Mouse (Mus musculus) megakaryocyte, embryonic 14.5 days (primary cell): ENCODE data around the gene Vmn1r55. TPM values are rescaled to one million over a fixed set of nuclear protein-coding genes. Genes with fewer than 3 reads are reported as not detected.
A peak's percentile ranks its signal among the peaks of the same experiment; 100 is the strongest.
"Not testable (repeated sequence)": the region's sequence is repeated elsewhere in the genome, so short reads cannot be mapped to it uniquely, and the experiment has no call there.

Source experiments
- H3K27me3 ChIP-seq: replicated peaks from 2 replicates; pipeline ENCODE3; 2012; ENCODE audit warnings: inconsistent platforms
- H3K36me3 ChIP-seq: replicated peaks from 2 replicates; pipeline ENCODE3; 2012; ENCODE audit warnings: low read length, inconsistent platforms, mixed read lengths
- H3K4me1 ChIP-seq: 2 replicates; pipeline ENCODE4 v1.6.1; 2012; ENCODE audit warnings: inconsistent platforms
- H3K4me3 ChIP-seq: replicated peaks from 2 replicates; pipeline ENCODE3; 2012; ENCODE audit warnings: moderate library complexity, mild to moderate bottlenecking, inconsistent platforms
- H3K9me3 ChIP-seq: 2 replicates; pipeline ENCODE4 v1.6.1; 2012; ENCODE audit warnings: inconsistent platforms
- FLI1 ChIP-seq: IDR thresholded peaks from 2 replicates; pipeline ENCODE4 v1.6.1; 2012; ENCODE audit warnings: low read length, inconsistent platforms, mixed read lengths
- GATA1 ChIP-seq: IDR thresholded peaks from 3 replicates; pipeline ENCODE4 v1.6.1; 2012; ENCODE audit warnings: mixed read lengths, low read length, inconsistent platforms, borderline replicate concordance
- polyA plus RNA-seq: library from polyadenylated mRNA; stranded (reverse); fragments of >175 nt; gene quantifications from 2 replicates; pipeline ENCODE4 v1.2.3, GENCODE M21; 2012; ENCODE audit warnings: low replicate concordance; ENCODE audit not compliant: insufficient read depth

Vmn1r55 gene
- polyA plus RNA-seq, 1 experiment, result not detected

GRCm38 (mm10) chr7:5081939-5082338 lies 67.5 kb downstream of the Vmn1r55 start:
- Histone ChIP-seq H3K36me3 (peaks cover 71% of the 10 kb centered on the region), H3K4me1 (peaks cover 64% of the 10 kb centered on the region), H3K9me3 (no peaks in the 10 kb centered on the region), H3K27me3 (no peaks in the 10 kb centered on the region), H3K4me3 (peak overlapping the region; percentile 98)
- no peak for TF ChIP-seq GATA1
- TF ChIP-seq FLI1, result no peak

DNA sequence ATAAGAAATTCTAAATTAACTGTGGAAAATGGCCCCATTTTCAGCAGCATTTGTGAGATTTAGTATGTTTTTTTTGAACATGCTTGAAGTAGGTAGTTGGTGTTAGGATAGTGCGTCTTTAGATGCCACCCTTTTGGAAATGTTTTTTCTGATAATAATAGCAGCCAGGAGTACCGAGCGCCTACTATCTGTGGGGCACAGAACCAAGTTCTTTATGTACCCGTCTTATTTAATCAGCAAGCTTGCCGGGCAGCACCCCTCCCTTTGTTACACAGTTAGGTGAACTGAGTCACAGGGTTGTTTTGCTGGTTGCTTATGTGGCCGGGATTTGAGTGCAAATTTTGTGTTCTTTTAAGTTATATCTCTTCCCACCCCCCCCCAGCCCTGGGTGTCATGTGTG lies 68.2 kb downstream of the Vmn1r55 start:
- H3K27me3 ChIP-seq, result no peaks in the 10 kb centered on the region
- H3K9me3 ChIP-seq, result no peaks in the 10 kb centered on the region
- H3K4me3 ChIP-seq, result peak overlapping the region; percentile 98
- peaks cover 71% of the 10 kb centered on the region for H3K36me3 ChIP-seq
- TF ChIP-seq FLI1 (no peak), GATA1 (no peak)
- H3K4me1 ChIP-seq, result peaks cover 67% of the 10 kb centered on the region

GRCm38 (mm10) chr7:5080815-5081214 lies 68.7 kb downstream of the Vmn1r55 start:
- H3K27me3 ChIP-seq, result no peaks in the 10 kb centered on the region
- H3K36me3 ChIP-seq, result peaks cover 70% of the 10 kb centered on the region
- H3K4me1 ChIP-seq, result peaks cover 65% of the 10 kb centered on the region
- no peaks in the 10 kb centered on the region for H3K9me3 ChIP-seq
- peak overlapping the region; percentile 98 for H3K4me3 ChIP-seq
- TF ChIP-seq FLI1 (no peak), GATA1 (no peak)

GRCm38 (mm10) chr7:5080010-5080751 lies 69.3 kb downstream of the Vmn1r55 start, which contains the start of gene Epn1:
Epn1 (plus strand) TSS chr7:5080235.
- Histone ChIP-seq H3K4me3 (peak within 1 kb of the TSS; percentile 98), H3K4me1 (peaks cover 64% of the 10 kb centered on the region), H3K9me3 (no peaks in the 10 kb centered on the region), H3K27me3 (no peaks in the 10 kb centered on the region), H3K36me3 (peaks cover 70% of the 10 kb centered on the region)
- TF ChIP-seq GATA1, result no peak
- peak; percentile 98 for TF ChIP-seq FLI1

- H3K27me3 ChIP-seq, result not testable (repeated sequence)
- H3K36me3 ChIP-seq, result peaks cover 70% of the 10 kb centered on the region
- peaks cover 61% of the 10 kb centered on the region for H3K4me1 ChIP-seq
Measured at GRCm38 (mm10) chr7:5079365-5080009, 70.0 kb downstream of the Vmn1r55 start.

More at GRCm38 (mm10) chr7:5079365-5080009, 70.0 kb downstream of the Vmn1r55 start:
- H3K9me3 ChIP-seq, result not testable (repeated sequence)
- peak overlapping the region; percentile 98 for H3K4me3 ChIP-seq

Other genes with a start within 250 kb of the Vmn1r55 start
- not detected in 2 replicates for gene Gm36210, start 243.2 kb downstream of the Vmn1r55 start, polyA plus RNA-seq
- gene Zfp628, start 234.5 kb downstream of the Vmn1r55 start, polyA plus RNA-seq, result 33.6 and 53.4 TPM in 2 replicates
- gene Nat14, start 227.6 kb downstream of the Vmn1r55 start, polyA plus RNA-seq, result 0.51 TPM in 1 of 2 replicates, not detected in the other
- 0.09 and 1.5 TPM in 2 replicates for gene Ssc5d, start 223.9 kb downstream of the Vmn1r55 start, polyA plus RNA-seq
- 1.3 TPM in 1 of 2 replicates, not detected in the other for gene Sbk2, start 185.3 kb downstream of the Vmn1r55 start, polyA plus RNA-seq
- gene Sbk3, start 178.5 kb downstream of the Vmn1r55 start, polyA plus RNA-seq, result 0.06 TPM in 1 of 2 replicates, not detected in the other
- gene Zfp579, start 153.5 kb downstream of the Vmn1r55 start, polyA plus RNA-seq, result 48.1 and 103 TPM in 2 replicates
- 68.6 and 88.3 TPM in 2 replicates for gene Zfp524, start 135.3 kb downstream of the Vmn1r55 start, polyA plus RNA-seq
- gene Fiz1, start 135.0 kb downstream of the Vmn1r55 start, polyA plus RNA-seq, result 17.2 and 28.0 TPM in 2 replicates
- gene Gm44973, start 134.2 kb downstream of the Vmn1r55 start, polyA plus RNA-seq, result not detected in 2 replicates
- 30.6 and 81.9 TPM in 2 replicates for gene Zfp865, start 129.3 kb downstream of the Vmn1r55 start, polyA plus RNA-seq
- 7.3 and 34.4 TPM in 2 replicates for gene Ccdc106, start 129.1 kb downstream of the Vmn1r55 start, polyA plus RNA-seq
- gene 4632433K11Rik, start 115.6 kb downstream of the Vmn1r55 start, polyA plus RNA-seq, result not detected in 2 replicates
- gene Zfp784, start 111.2 kb downstream of the Vmn1r55 start, polyA plus RNA-seq, result 0.96 and 6.5 TPM in 2 replicates
- 58.5 and 224 TPM in 2 replicates for gene Zfp580, start 98.1 kb downstream of the Vmn1r55 start, polyA plus RNA-seq
- 251 and 262 TPM in 2 replicates for gene U2af2, start 87.5 kb downstream of the Vmn1r55 start, polyA plus RNA-seq
- 687 and 1,038 TPM in 2 replicates for gene Epn1, start 69.4 kb downstream of the Vmn1r55 start, polyA plus RNA-seq
- not detected in 2 replicates for gene Rfpl4, start 32.7 kb downstream of the Vmn1r55 start, polyA plus RNA-seq
- not detected in 2 replicates for gene Rasl2-9, start 23.7 kb downstream of the Vmn1r55 start, polyA plus RNA-seq
- not detected in 2 replicates for gene Vmn1r56, start 47.1 kb upstream of the Vmn1r55 start, polyA plus RNA-seq
- gene Vmn1r57, start 68.8 kb upstream of the Vmn1r55 start, polyA plus RNA-seq, result not detected in 2 replicates
- gene Gm5065, start 200.9 kb upstream of the Vmn1r55 start, polyA plus RNA-seq, result not detected in 2 replicates
- gene Nlrp2, start 201.4 kb upstream of the Vmn1r55 start, polyA plus RNA-seq, result not detected in 2 replicates